Mouse (Mus musculus) hindbrain, embryonic 14.5 days (tissue): ENCODE results near the gene Kcnh4. TPM values are rescaled to one million over a fixed set of nuclear protein-coding genes. Genes with fewer than 3 reads are reported as not detected.
"Not testable (repeated sequence)": the region's sequence is repeated elsewhere in the genome, so short reads cannot be mapped to it uniquely, and the experiment has no call there.

Experiments used
- ATAC-seq: fragments of 200-750 bp; cut with Nextera tagmentation; 2 replicates; pipeline ENCODE4 v1.8.0; 2017; ENCODE audit warnings: moderate number of reproducible peaks, mild to moderate bottlenecking, moderate TSS enrichment, moderate library complexity; ENCODE audit not compliant: low FRiP score
- DNase-seq: peaks from one replicate; pipeline ENCODE4 v3.0.0-alpha.2; 2015; ENCODE audit warnings: low spot score
- H3K27ac ChIP-seq: fragments of 300-500 bp; sonication (generic); 2 replicates; pipeline ENCODE4 v1.5.1; 2014; ENCODE audit warnings: mild to moderate bottlenecking, moderate library complexity
- H3K27me3 ChIP-seq: fragments of 300-500 bp; sonication (generic); 2 replicates; pipeline ENCODE4 v1.6.1; 2014; ENCODE audit warnings: mild to moderate bottlenecking, low read length, mixed read lengths; ENCODE audit not compliant: control insufficient read depth, insufficient read depth
- H3K36me3 ChIP-seq: fragments of 300-500 bp; sonication (generic); replicated peaks from 2 replicates; pipeline ENCODE4 v1.6.1; 2014; ENCODE audit not compliant: control insufficient read depth, insufficient read depth
- H3K4me1 ChIP-seq: fragments of 300-500 bp; sonication (generic); replicated peaks from 2 replicates; pipeline ENCODE4 v1.6.1; 2014; ENCODE audit warnings: antibody characterized with exemption, low read length, mixed read lengths; ENCODE audit not compliant: control insufficient read depth, insufficient read depth
- H3K4me2 ChIP-seq: fragments of 300-500 bp; sonication (generic); replicated peaks from 2 replicates; pipeline ENCODE4 v1.6.1; 2014; ENCODE audit warnings: mild to moderate bottlenecking, moderate library complexity
- H3K4me3 ChIP-seq: fragments of 300-500 bp; sonication (generic); replicated peaks from 2 replicates; pipeline ENCODE4 v1.5.1; 2014; ENCODE audit warnings: mild to moderate bottlenecking, low read length
- H3K9ac ChIP-seq: fragments of 300-500 bp; sonication (generic); 2 replicates; pipeline ENCODE4 v1.6.1; 2014
- H3K9me3 ChIP-seq: fragments of 300-500 bp; sonication (generic); 2 replicates; pipeline ENCODE4 v1.6.1; 2016; ENCODE audit warnings: low read length; ENCODE audit not compliant: control insufficient read depth
- WGBS: fragments of 180-500 bp; shearing (Covaris S2); extraction: QIAGEN DNeasy Blood & Tissue Kit; methylation state at CpG from one replicate; pipeline ENCODE4 v1.1.7; 2014; 5-methylcytosine and 5-hydroxymethylcytosine counted together
- polyA plus RNA-seq: library from polyadenylated mRNA; unstranded; fragments of >200 nt; fragmentation: Nextera tagmentation; extraction: Ambion mirVana; gene quantifications from 2 replicates; pipeline ENCODE4 v1.2.1, GENCODE M21; 2014

The Kcnh4 gene
- polyA plus RNA-seq, result 7.6 and 8.8 TPM in 2 replicates

DNA sequence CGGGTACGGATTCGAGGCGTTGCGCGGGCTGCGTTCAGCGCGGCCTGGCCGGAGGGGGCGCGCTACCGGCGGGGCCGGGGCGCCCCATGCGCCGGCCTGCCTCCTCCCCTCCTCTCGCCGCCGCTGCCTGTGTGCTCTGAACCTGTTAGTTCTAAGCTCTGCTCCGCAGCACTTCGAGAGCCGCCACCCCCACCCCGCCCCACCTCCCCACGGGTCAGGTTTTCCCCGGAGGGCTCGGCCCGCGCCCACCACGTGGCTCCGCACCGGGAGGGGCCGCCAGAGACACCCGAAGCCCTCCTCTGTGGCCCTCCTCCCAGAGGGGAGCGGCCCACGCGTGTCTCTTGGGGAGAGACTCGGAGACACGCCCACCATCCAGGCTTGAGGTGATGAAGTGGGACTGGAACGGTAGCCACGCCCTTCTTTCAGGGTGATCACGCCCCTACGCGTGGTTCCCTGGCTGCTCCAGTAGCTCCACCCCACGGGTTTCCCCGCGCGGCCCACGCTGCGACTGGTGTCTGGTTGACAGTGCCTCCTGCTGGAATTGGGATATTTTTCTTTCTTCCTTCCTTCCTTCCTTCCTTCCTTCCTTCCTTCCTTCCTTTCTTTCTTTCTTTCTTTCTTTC lies at the start of gene Kcnh4:
Gene Kcnh4, minus strand, starts transcription at position 332 of the 623 bp plus-strand sequence.
- peaks cover 15% of the 10 kb centered on the region; the same call in 1 of the 2 replicates for H3K36me3 ChIP-seq
- H3K9me3 ChIP-seq, result no peaks in the 10 kb centered on the region
- H3K27me3 ChIP-seq, result no peaks in the 10 kb centered on the region
- ATAC-seq (peak; percentile 79), DNase-seq (peak; percentile 73)
- peak within 1 kb of the TSS; percentile 53 for H3K4me3 ChIP-seq
- 0 out of 2 replicates have a peak, but pooled peaks cover 6% of the 10 kb centered on the region for H3K4me1 ChIP-seq
- WGBS, result under 1% methylated on average over 44 of the region's 51 CpGs
- peak within 1 kb of the TSS; percentile 58 for H3K27ac ChIP-seq
- H3K9ac ChIP-seq, result peak within 1 kb of the TSS; percentile 70
- peak within 1 kb of the TSS; percentile 64 for H3K4me2 ChIP-seq

DNA sequence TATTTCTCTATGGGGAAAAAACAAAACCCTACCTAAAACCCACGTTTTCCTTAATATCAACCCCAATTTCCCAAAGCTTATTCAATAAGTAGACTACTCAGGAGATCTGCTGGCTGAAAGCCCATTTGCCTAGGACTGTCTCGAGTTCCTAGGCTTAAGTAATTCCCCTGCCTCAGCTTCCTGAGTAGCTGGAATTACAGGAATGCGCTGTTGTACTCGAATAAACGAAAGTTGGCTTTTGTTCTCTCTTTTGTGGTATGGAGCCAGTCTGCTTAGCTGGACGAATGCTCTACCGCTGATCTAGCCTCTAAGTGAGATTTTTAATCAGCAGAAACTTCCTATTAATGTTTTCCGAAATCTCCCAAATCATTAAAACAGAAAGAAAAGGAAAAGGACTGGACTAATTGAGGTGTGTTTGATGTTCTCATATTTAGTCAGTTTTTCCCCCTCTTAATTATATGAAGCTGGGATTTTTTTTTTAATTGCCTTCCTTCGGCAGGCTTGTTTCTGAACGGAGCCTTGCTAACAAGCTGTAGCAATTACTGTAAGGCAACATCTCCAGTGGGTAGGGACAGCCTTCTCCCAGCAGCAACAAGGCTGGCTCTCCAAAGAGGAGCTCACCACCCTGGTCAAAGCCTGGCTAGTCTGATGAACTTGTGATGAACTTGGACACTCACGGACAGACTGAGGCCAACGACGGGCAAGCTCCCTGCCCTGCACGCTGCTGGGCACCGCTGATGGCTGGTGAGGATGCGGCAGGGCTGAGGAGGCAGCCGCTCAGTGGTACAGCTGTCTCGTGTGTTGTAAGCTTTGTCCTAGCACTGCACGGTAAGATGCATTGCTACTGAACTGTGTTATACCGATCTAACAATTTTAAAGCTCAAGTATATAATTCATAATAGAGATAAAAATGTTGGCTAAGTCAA lies 46.9 kb upstream of the Kcnh4 start:
- Histone ChIP-seq H3K27me3 (no peaks in the 10 kb centered on the region), H3K9me3 (no peaks in the 10 kb centered on the region), H3K4me3 (no peak overlapping the region), H3K4me2 (no peak overlapping the region), H3K4me1 (no peaks in the 10 kb centered on the region), H3K36me3 (peaks cover 35% of the 10 kb centered on the region), H3K27ac (no peak overlapping the region), H3K9ac (no peak overlapping the region)
- DNase-seq (no peak), ATAC-seq (no peak)
- 74% methylated on average over 20 of the region's 20 CpGs for WGBS

GRCm38 (mm10) chr11:100805535-100805934 lies 45.8 kb upstream of the Kcnh4 start:
- WGBS, result 89% methylated on average over 7 of the region's 7 CpGs

DNA sequence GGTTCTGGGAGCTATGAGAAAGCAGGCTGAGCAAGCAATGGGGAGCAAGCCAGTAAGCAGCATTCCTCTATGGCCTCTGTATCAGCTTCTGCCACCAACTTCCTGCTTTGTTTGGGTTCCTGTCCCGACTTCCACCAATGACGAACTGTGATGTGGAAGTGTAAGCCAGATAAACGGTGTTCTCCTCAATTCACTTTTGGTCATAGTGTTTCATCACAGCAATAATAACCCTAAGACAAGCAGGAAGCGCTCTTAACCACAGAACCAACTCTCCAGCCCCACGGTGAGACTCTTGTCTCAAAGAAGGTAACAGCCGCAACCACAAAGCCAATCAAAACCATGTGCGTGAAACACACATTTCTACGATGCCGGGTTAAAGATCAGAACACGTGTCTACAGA lies 44.7 kb upstream of the Kcnh4 start:
- WGBS, result 96% methylated on average over 10 of the region's 10 CpGs

More at GRCm38 (mm10) chr11:100805535-100805934, 45.8 kb upstream of the Kcnh4 start:
- Histone ChIP-seq H3K9ac (no peak overlapping the region), H3K9me3 (no peaks in the 10 kb centered on the region), H3K36me3 (peaks cover 45% of the 10 kb centered on the region), H3K27ac (no peak overlapping the region), H3K27me3 (no peaks in the 10 kb centered on the region), H3K4me3 (no peak overlapping the region), H3K4me1 (no peaks in the 10 kb centered on the region), H3K4me2 (no peak overlapping the region)
- no peak for ATAC-seq
- DNase-seq, result no peak

GRCm38 (mm10) chr11:100799426-100799825 lies 39.7 kb upstream of the Kcnh4 start:
- Histone ChIP-seq H3K9me3 (no peaks in the 10 kb centered on the region), H3K36me3 (peaks cover 59% of the 10 kb centered on the region)
- 65% methylated on average over 5 of the region's 5 CpGs for WGBS

More for the DNA sequence above, 44.7 kb upstream of the Kcnh4 start:
- Histone ChIP-seq H3K9me3 (no peaks in the 10 kb centered on the region), H3K9ac (no peak overlapping the region), H3K27me3 (no peaks in the 10 kb centered on the region), H3K4me3 (no peak overlapping the region), H3K36me3 (peaks cover 52% of the 10 kb centered on the region), H3K27ac (no peak overlapping the region), H3K4me1 (no peaks in the 10 kb centered on the region), H3K4me2 (no peak overlapping the region)
- no peak for ATAC-seq
- DNase-seq, result no peak

DNA sequence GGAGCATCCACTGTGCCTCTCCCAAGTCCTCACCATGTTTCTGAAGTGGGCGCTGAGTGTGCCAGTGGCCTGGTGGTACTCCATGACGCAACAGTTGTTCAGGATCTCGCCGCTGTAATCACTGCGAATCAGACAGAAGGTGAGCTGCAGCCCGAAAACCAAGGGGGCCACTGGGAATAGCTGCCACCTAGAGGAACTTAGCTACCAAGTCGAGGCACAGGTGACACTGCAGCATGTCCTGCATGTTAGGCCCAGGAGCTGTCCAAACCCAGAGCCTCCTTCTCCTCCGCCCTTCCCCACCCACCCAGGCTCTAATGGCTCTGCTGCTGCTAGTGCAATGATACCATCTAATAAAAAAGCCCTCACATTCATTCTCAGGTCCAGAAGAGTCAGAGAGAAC lies 36.8 kb upstream of the Kcnh4 start:
- Histone ChIP-seq H3K4me1 (no peaks in the 10 kb centered on the region), H3K27me3 (no peaks in the 10 kb centered on the region), H3K4me3 (no peak overlapping the region), H3K9me3 (no peaks in the 10 kb centered on the region), H3K36me3 (peaks cover 37% of the 10 kb centered on the region), H3K4me2 (no peak overlapping the region), H3K27ac (no peak overlapping the region), H3K9ac (no peak overlapping the region)
- DNase-seq (no peak), ATAC-seq (no peak)
- WGBS, result 71% methylated on average over 8 of the region's 8 CpGs

More at GRCm38 (mm10) chr11:100799426-100799825, 39.7 kb upstream of the Kcnh4 start:
- no peaks in the 10 kb centered on the region for H3K4me1 ChIP-seq
- DNase-seq (no peak), ATAC-seq (no peak)
- H3K9ac ChIP-seq, result no peak overlapping the region
- H3K4me2 ChIP-seq, result no peak overlapping the region
- H3K27me3 ChIP-seq, result no peaks in the 10 kb centered on the region
- H3K4me3 ChIP-seq, result no peak overlapping the region
- no peak overlapping the region for H3K27ac ChIP-seq

DNA sequence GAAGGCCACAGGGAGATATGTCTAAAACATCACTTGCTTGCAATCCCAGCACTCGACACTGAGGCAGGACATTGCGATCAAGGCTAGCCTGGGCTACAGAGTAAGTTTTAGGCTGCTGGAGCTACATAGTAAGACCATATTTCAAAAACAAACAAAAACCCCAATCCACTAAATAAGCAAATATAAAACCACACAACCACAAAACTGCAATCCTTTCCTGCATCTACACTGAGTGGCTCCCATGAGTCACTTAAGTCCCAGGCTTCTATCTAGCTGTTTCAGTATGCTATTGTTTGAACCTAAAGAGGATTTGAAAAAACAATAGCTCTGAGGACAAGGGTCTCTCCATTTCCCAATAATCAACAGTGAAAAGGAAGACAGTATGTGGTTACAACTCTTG lies 35.6 kb upstream of the Kcnh4 start:
- no peak overlapping the region for H3K27ac ChIP-seq
- no peaks in the 10 kb centered on the region for H3K4me1 ChIP-seq
- no peaks in the 10 kb centered on the region for H3K27me3 ChIP-seq
- no peaks in the 10 kb centered on the region for H3K9me3 ChIP-seq
- WGBS, result 95% methylated on average over 2 of the region's 2 CpGs
- ATAC-seq (no peak), DNase-seq (no peak)
- H3K36me3 ChIP-seq, result peaks cover 33% of the 10 kb centered on the region
- no peak overlapping the region for H3K9ac ChIP-seq
- H3K4me3 ChIP-seq, result no peak overlapping the region
- no peak overlapping the region for H3K4me2 ChIP-seq

DNA sequence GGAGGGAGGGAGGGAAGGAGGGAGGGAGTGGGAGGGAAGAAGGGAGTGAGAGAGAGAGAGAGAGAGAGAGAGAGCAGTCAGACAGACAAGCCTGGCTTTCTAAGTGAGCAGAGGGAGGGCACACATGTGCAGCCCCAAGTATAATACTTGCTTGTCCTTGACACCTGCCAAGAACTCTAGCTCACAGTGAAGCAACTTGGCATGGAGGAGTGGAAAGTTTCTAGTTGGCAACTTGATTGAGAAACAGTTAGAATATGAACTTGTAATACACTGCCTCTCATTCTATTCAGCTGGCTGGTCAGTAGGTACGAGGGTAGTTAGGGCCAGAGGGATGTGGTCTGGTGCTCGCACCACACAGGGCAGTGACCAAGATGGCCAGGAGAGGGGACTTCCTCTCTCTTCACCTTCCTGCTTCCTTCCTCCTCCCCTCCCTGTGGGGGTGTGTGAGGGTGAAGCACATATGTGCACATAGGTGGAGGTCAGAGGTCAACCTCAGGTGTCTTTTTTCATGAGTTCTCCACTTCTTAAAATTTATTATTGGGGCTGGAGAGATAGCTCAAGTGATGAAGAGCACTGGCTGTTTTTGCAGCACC lies 31.8 kb upstream of the Kcnh4 start:
- H3K4me2 ChIP-seq, result no peak overlapping the region
- H3K9me3 ChIP-seq, result no peaks in the 10 kb centered on the region
- H3K4me3 ChIP-seq, result no peak overlapping the region
- peaks cover 62% of the 10 kb centered on the region for H3K36me3 ChIP-seq
- WGBS, result 88% methylated on average over 2 of the region's 2 CpGs
- H3K9ac ChIP-seq, result no peak overlapping the region
- H3K27ac ChIP-seq, result no peak overlapping the region
- DNase-seq, result no peak
- H3K27me3 ChIP-seq, result no peaks in the 10 kb centered on the region
- no peak for ATAC-seq
- H3K4me1 ChIP-seq, result no peaks in the 10 kb centered on the region

GRCm38 (mm10) chr11:100790644-100791043 lies 30.9 kb upstream of the Kcnh4 start:
- DNase-seq, result not testable (repeated sequence)

More at GRCm38 (mm10) chr11:100790644-100791043, 30.9 kb upstream of the Kcnh4 start:
- H3K27me3 ChIP-seq, H3K4me3 ChIP-seq, H3K9ac ChIP-seq, H3K9me3 ChIP-seq, H3K4me2 ChIP-seq, ATAC-seq, H3K27ac ChIP-seq, H3K4me1 ChIP-seq: not testable (repeated sequence)
- whole genome bisulfite sequencing, result 82% methylated on average over 9 of the region's 9 CpGs
- peaks cover 56% of the 10 kb centered on the region for H3K36me3 ChIP-seq
